8 mouse cellular contexts compared by ENCODE assay signal in the genomic region with DNA sequence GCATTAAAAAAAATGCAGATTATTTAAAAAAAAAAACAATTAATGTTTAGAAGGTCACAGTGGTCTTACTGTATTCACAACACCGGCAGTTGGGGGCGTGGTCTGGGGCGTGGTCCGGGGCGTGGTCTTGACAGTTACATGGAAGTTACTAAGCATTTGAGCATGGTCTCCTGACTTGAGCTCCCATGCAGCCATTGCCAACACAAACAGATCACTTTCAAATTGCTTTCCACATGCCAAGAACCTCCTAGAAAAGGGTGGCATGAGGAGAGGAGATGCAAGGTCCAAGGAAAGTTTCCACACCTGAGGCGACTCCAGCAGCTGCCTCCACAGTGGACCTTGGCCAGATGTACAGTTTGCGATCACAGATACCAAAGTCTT. TPM values are rescaled to one million over a fixed set of nuclear protein-coding genes. Genes with fewer than 3 reads are reported as not detected.
DNase-seq lines count a peak whose midpoint lies in the region; ATAC-seq and TF ChIP-seq lines count a peak whose summit lies in the region.
"Had no signal": no experiment of that assay in that cellular context is flagged by ENCODE, and none has a peak within 500 bp of the region (broad histone marks: within the 10 kb centered on the region; RNA-seq: fewer than 3 reads in every experiment).

No protein-coding gene starts in this region.

- H3K36me3 ChIP-seq in hindbrain, embryonic 15.5 days, result no peaks in the 10 kb centered on the region
- H3K36me3 ChIP-seq: embryonic facial prominence, embryonic 12.5 days had no signal

- peak; percentile 56 for DNase-seq in lung, postnatal 10 days
- DNase-seq in lung, adult 2 months, result no peak
- DNase-seq in adrenal gland, postnatal 36 days, result peak; percentile 20 to 56
- peak; percentile 35 for DNase-seq in retina, postnatal 1 day
- no peak for DNase-seq in heart, adult 8-10 months (ENCODE audit: low spot score)

- H3K4me3 ChIP-seq in lung, adult 2 months (replicated peaks; ENCODE audit: extremely low read depth, low read depth, low read length), result no peak overlapping the region
- no peak overlapping the region for H3K4me3 ChIP-seq in hindbrain, embryonic 15.5 days
- H3K4me3 ChIP-seq: embryonic facial prominence, embryonic 12.5 days had no signal

- no peak overlapping the region for H3K27ac ChIP-seq in hindbrain, embryonic 15.5 days (replicated peaks)
- H3K27ac ChIP-seq: embryonic facial prominence, embryonic 12.5 days had no signal

- no peak overlapping the region for H3K9ac ChIP-seq in hindbrain, embryonic 15.5 days
- H3K9ac ChIP-seq: embryonic facial prominence, embryonic 12.5 days had no signal

- WGBS in lung, adult 2 months, result 29% methylated on average over 7 of the region's 7 CpGs
- WGBS in hindbrain, embryonic 15.5 days, result 31% methylated on average over 7 of the region's 7 CpGs

- TF ChIP-seq POLR2A in lung, adult 2 months (IDR thresholded peaks at IDR 0.05; ENCODE audit: borderline replicate concordance, extremely low read depth, low read depth, low read length), result no peak

- no peak for TF ChIP-seq CTCF in lung, adult 2 months (IDR thresholded peaks at IDR 0.05; ENCODE audit: insufficient read depth, low read length)

- H3K4me1 ChIP-seq in lung, adult 2 months (ENCODE audit: control insufficient read depth, insufficient read depth, low read length), result no peaks in the 10 kb centered on the region
- peaks cover 14% of the 10 kb centered on the region for H3K4me1 ChIP-seq in hindbrain, embryonic 15.5 days (replicated peaks)
- H3K4me1 ChIP-seq: embryonic facial prominence, embryonic 12.5 days had no signal

- no peaks in the 10 kb centered on the region for H3K9me3 ChIP-seq in hindbrain, embryonic 15.5 days
- H3K9me3 ChIP-seq: embryonic facial prominence, embryonic 12.5 days had no signal

- H3K4me2 ChIP-seq in hindbrain, embryonic 15.5 days, result peak overlapping the region; percentile 17; the same call in 1 of the 2 replicates
- H3K4me2 ChIP-seq: embryonic facial prominence, embryonic 12.5 days had no signal

- H3K27me3 ChIP-seq in hindbrain, embryonic 15.5 days, result no peaks in the 10 kb centered on the region
- H3K27me3 ChIP-seq: embryonic facial prominence, embryonic 12.5 days had no signal

- ATAC-seq in hindbrain, embryonic 15.5 days (ENCODE audit: low FRiP score, low read depth), result no peak
- ATAC-seq in inflammation-experienced regulatory T-cells, adult 6 months, result no peak

RNA-seq across cellular contexts. Expression of a gene that starts 40.6 kb away (rescaled TPM):
- 0.19 and 0.38 TPM in 2 replicates for polyA plus RNA-seq in lung, adult 2 months (2012; rRNA removed)
- under 1 TPM; 0.82 to 0.89 TPM for total RNA-seq in adrenal gland, postnatal 36 days (2021)
- not detected in 2 replicates for polyA plus RNA-seq in hindbrain, embryonic 15.5 days (2015; fragmentation: Nextera tagmentation; extraction: Ambion mirVana)
- under 1 TPM; 0.19 to 0.41 (median 0.36) TPM for total RNA-seq in heart, adult 8-10 months (2022)
- polyA plus RNA-seq in inflammation-experienced regulatory T-cells, adult 6 months (2017; shearing (Covaris generic)), result not detected

Comparison
In these comparisons a context has a peak if more than half of its experiments do, and no peak if none do; other contexts are left out.
1. DNase-seq: peak in lung, postnatal 10 days (single experiment), adrenal gland, postnatal 36 days (2 of 2) and retina, postnatal 1 day (single experiment); none in lung, adult 2 months (single experiment) and heart, adult 8-10 months (single experiment).